Mouse (Mus musculus): ENCODE results near the gene Itm2b.

GRCm38 (mm10) chr14:73313396-73313795, 71.7 kb downstream of the Itm2b start:
- TF ChIP-seq CTCF (IDR thresholded peaks at IDR 0.05; ENCODE audit: borderline replicate concordance, insufficient read depth, low read depth, low read length), result no peak
- no peak for TF ChIP-seq POLR2A (IDR thresholded peaks at IDR 0.05; ENCODE audit: borderline replicate concordance, insufficient read depth, low read length)
